Mouse (Mus musculus): ENCODE data around the gene Nt5c3. TPM values are rescaled to one million over a fixed set of nuclear protein-coding genes. Genes with fewer than 3 reads are reported as not detected.
A peak's percentile ranks its signal among the peaks of the same experiment; 100 is the strongest.

Nt5c3 gene
- total RNA-seq, 2 experiments from 2014 or later: 45.0 to 52.5 TPM

- Histone ChIP-seq H3K4me3 (no peak overlapping the region), H3K27ac (no peak overlapping the region)
- intact Hi-C loops (cut with DNase I): no loop called here
- no peak for DNase-seq
- no peak for TF ChIP-seq CTCF (IDR thresholded peaks at IDR 0.05)
Observed at GRCm38 (mm10) chr6:56916279-56916678, 7.5 kb downstream of the Nt5c3 start.

GRCm38 (mm10) chr6:56913092-56913858 lies 10.5 kb downstream of the Nt5c3 start:
- H3K27ac ChIP-seq: no peak overlapping the region
- no peak overlapping the region for H3K4me3 ChIP-seq
- no peak for DNase-seq
- intact Hi-C loops (cut with DNase I): no loop called here
- no peak for TF ChIP-seq CTCF (IDR thresholded peaks at IDR 0.05)

- TF ChIP-seq CTCF (IDR thresholded peaks at IDR 0.05): no peak
- intact Hi-C loops (cut with DNase I): no loop called here
- Histone ChIP-seq H3K4me3 (no peak overlapping the region), H3K27ac (no peak overlapping the region)
- DNase-seq: no peak
Observed at GRCm38 (mm10) chr6:56910910-56911309, 12.8 kb downstream of the Nt5c3 start.

- Histone ChIP-seq H3K4me3 (no peak overlapping the region), H3K27ac (no peak overlapping the region)
- intact Hi-C loops (cut with DNase I): loop anchor here (2.0 kb wide), 2 partner anchors 58 to 100 kb away; no protein-coding TSS in a partner anchor
- peak; percentile 90 for TF ChIP-seq CTCF (IDR thresholded peaks at IDR 0.05)
- DNase-seq: peak; percentile 77
Observed at GRCm38 (mm10) chr6:56908912-56909311, 14.8 kb downstream of the Nt5c3 start.

GRCm38 (mm10) chr6:56908397-56908796 lies 15.3 kb downstream of the Nt5c3 start:
- H3K27ac ChIP-seq: no peak overlapping the region
- no peak for DNase-seq
- TF ChIP-seq CTCF (IDR thresholded peaks at IDR 0.05): no peak
- intact Hi-C loops (cut with DNase I): loop anchor here (2.0 kb wide), 2 partner anchors 58 to 100 kb away; no protein-coding TSS in a partner anchor
- no peak overlapping the region for H3K4me3 ChIP-seq

GRCm38 (mm10) chr6:56907973-56908372 lies 15.8 kb downstream of the Nt5c3 start:
- no peak for TF ChIP-seq CTCF (IDR thresholded peaks at IDR 0.05)
- intact Hi-C loops (cut with DNase I): loop anchor here (2.0 kb wide), 2 partner anchors 57 to 99 kb away; no protein-coding TSS in a partner anchor
- H3K4me3 ChIP-seq: no peak overlapping the region
- no peak for DNase-seq
- H3K27ac ChIP-seq: peak overlapping the region; percentile 40; the same call in 1 of the 2 replicates

- DNase-seq: no peak
- intact Hi-C loops (cut with DNase I): no loop called here
- Histone ChIP-seq H3K27ac (peak overlapping the region; percentile 32; the same call in 1 of the 2 replicates), H3K4me3 (no peak overlapping the region)
- no peak for TF ChIP-seq CTCF (IDR thresholded peaks at IDR 0.05)
Observed at GRCm38 (mm10) chr6:56906121-56906846, 17.4 kb downstream of the Nt5c3 start.

GRCm38 (mm10) chr6:56905486-56905885 lies 18.2 kb downstream of the Nt5c3 start:
- peak overlapping the region; percentile 32; the same call in 1 of the 2 replicates for H3K27ac ChIP-seq
- no peak overlapping the region for H3K4me3 ChIP-seq
- intact Hi-C loops (cut with DNase I): no loop called here
- no peak for DNase-seq
- no peak for TF ChIP-seq CTCF (IDR thresholded peaks at IDR 0.05)

GRCm38 (mm10) chr6:56904982-56905381 lies 18.8 kb downstream of the Nt5c3 start:
- no peak for DNase-seq
- intact Hi-C loops (cut with DNase I): no loop called here
- H3K27ac ChIP-seq: peak overlapping the region; percentile 89
- TF ChIP-seq CTCF (IDR thresholded peaks at IDR 0.05): no peak
- no peak overlapping the region for H3K4me3 ChIP-seq

GRCm38 (mm10) chr6:56904330-56904729 lies 19.4 kb downstream of the Nt5c3 start:
- intact Hi-C loops (cut with DNase I): no loop called here
- peak overlapping the region; percentile 89 for H3K27ac ChIP-seq
- TF ChIP-seq CTCF (IDR thresholded peaks at IDR 0.05): no peak
- no peak overlapping the region for H3K4me3 ChIP-seq
- DNase-seq: no peak

- peak overlapping the region; percentile 2 for H3K4me3 ChIP-seq
- intact Hi-C loops (cut with DNase I): no loop called here
- no peak for TF ChIP-seq CTCF (IDR thresholded peaks at IDR 0.05)
- H3K27ac ChIP-seq: peak overlapping the region; percentile 89
- DNase-seq: no peak
Observed at GRCm38 (mm10) chr6:56903831-56904230, 19.9 kb downstream of the Nt5c3 start.

GRCm38 (mm10) chr6:56902606-56903520 lies 20.9 kb downstream of the Nt5c3 start:
- Histone ChIP-seq H3K27ac (peak overlapping the region; percentile 89), H3K4me3 (peak overlapping the region; percentile 75)
- no peak for TF ChIP-seq CTCF (IDR thresholded peaks at IDR 0.05)
- intact Hi-C loops (cut with DNase I): no loop called here
- DNase-seq: no peak

Measured in gastrocnemius, adult 2 months (tissue).